26 mouse cellular contexts compared by ENCODE assay signal in genomic region chr19:59057366-59057765, GRCm38 (mm10).
"Had no signal": no experiment of that assay in that cellular context is flagged by ENCODE, and none has a peak within 500 bp of the region (broad histone marks: within the 10 kb centered on the region; RNA-seq: fewer than 3 reads in every experiment).

No protein-coding gene starts in this region.

- DNase-seq: gastrocnemius, adult 2 months; gastrocnemius, postnatal 10 days; gastrocnemius, postnatal 25 days; heart, adult 2 months; heart, postnatal 4 days; kidney, adult 18-20 months; kidney, adult 8-10 months; kidney, postnatal 10 days; kidney, postnatal 25 days; kidney, postnatal 4 days; liver; liver, embryonic 13.5 days had no signal

- H3K27ac ChIP-seq: gastrocnemius, adult 2 months; heart, adult 2 months; heart, embryonic 13.5 days; heart, embryonic 15.5 days; hindbrain, embryonic 10.5 days; hindbrain, embryonic 12.5 days; hindbrain, embryonic 14.5 days; layer of hippocampus, adult 2 months; left cerebral cortex, adult 2 months; limb, embryonic 10.5 days; limb, embryonic 12.5 days; liver, embryonic 13.5 days had no signal

- H3K4me2 ChIP-seq: heart, embryonic 11.5 days; heart, embryonic 13.5 days; heart, embryonic 15.5 days; hindbrain, embryonic 12.5 days; hindbrain, embryonic 14.5 days; limb, embryonic 12.5 days; liver, embryonic 11.5 days; liver, embryonic 13.5 days had no signal

- H3K36me3 ChIP-seq: heart, embryonic 13.5 days; heart, embryonic 15.5 days; hindbrain, embryonic 10.5 days; hindbrain, embryonic 12.5 days; limb, embryonic 10.5 days; limb, embryonic 12.5 days; liver, embryonic 13.5 days had no signal

- H3K4me3 ChIP-seq: gastrocnemius, adult 2 months; heart, adult 2 months; heart, embryonic 13.5 days; heart, embryonic 15.5 days; hindbrain, embryonic 10.5 days; hindbrain, embryonic 12.5 days; layer of hippocampus, adult 2 months; left cerebral cortex, adult 2 months; limb, embryonic 10.5 days; limb, embryonic 12.5 days; liver, embryonic 13.5 days had no signal

- H3K27me3 ChIP-seq: heart, embryonic 15.5 days; hindbrain, embryonic 12.5 days; limb, embryonic 12.5 days; liver, embryonic 13.5 days had no signal

- ATAC-seq: hindbrain, embryonic 16.5 days; inflammation-experienced regulatory T-cells, adult 6 months; intestine, postnatal 0 days had no signal

- H3K4me1 ChIP-seq: heart, embryonic 13.5 days; heart, embryonic 15.5 days; liver, embryonic 13.5 days had no signal

- H3K9me3 ChIP-seq: heart, embryonic 13.5 days; heart, embryonic 15.5 days; hindbrain, embryonic 10.5 days; hindbrain, embryonic 12.5 days; limb, embryonic 10.5 days; limb, embryonic 12.5 days; liver, embryonic 13.5 days had no signal

- H3K9ac ChIP-seq: heart, embryonic 13.5 days; heart, embryonic 15.5 days; hindbrain, embryonic 12.5 days; hindbrain, embryonic 14.5 days; limb, embryonic 12.5 days; liver, embryonic 13.5 days had no signal
